Mouse (Mus musculus) retina, postnatal 7 days (tissue): ENCODE measurements at regions not wholly inside any gene's neighbourhood (a gene's known extent, or its start where the extent isn't known, plus 50 kb on each side); places are given as distances from the start of the nearest gene placed in this dataset.
A peak's percentile ranks its signal among the peaks of the same experiment; 100 is the strongest.

Source experiments
- DNase-seq: peaks from one replicate; pipeline ENCODE4 v3.0.0-alpha.2; 2012; ENCODE audit warnings: low read depth, low spot score

DNA sequence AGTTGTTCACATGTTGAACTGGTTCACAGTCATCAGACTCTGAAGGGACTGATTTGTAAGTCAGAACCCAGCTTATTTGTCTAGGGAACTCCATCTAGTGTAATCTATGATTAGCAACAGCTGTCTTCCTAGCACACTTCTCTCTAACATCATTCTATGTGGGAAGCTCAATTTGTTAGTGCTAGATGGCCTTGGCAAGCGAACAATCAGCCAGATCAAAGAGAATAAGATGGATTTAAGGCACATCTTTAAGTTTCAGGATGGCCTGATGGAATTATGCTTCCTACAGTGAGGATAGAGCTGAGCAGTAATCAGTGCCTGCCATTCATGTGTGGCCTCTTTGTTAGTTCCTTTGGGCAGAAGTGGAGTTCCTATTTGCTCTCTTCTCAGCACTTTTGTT lies 183.1 kb upstream of the Pdcd1 start:
- no peak for DNase-seq

DNA sequence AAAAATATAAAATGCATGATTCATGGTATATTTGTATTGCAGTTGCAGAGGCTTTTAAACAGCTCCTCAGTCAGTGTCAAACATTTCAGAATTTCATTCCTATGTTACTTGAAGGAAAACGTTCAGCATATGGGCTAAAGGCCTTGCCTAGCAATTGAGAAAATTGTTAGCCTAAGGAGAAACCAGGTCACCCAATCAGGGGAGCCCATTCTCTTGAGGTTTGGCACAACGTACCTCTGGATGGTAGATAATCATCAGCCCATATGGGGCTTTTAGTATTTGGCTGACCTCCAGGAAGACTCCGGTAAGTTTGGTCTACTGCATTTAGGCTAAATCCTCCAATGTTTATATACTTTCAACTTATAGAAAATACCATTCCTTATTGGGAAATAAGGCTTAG lies 168.7 kb upstream of the Pdcd1 start:
- no peak for DNase-seq

DNA sequence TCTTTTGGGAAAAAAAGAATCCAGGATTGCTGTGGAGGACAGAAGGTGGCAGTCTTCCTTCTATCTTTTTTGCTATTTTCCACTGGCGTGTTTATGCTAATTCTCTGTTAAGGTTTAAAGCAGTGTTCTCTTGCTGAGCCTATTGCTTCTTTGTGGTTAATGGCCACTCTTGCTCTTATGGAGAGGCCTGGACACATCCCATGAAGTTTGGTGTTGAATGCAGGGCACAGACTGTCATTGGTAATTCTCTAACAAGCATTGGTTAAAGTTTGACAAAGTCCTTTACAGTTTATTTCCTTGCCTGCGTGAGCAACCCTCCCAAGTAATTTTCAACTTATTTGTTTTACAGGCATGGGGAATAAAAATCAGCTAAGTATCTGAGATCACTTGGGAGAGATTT lies 165.1 kb upstream of the Pdcd1 start:
- no peak for DNase-seq

DNA sequence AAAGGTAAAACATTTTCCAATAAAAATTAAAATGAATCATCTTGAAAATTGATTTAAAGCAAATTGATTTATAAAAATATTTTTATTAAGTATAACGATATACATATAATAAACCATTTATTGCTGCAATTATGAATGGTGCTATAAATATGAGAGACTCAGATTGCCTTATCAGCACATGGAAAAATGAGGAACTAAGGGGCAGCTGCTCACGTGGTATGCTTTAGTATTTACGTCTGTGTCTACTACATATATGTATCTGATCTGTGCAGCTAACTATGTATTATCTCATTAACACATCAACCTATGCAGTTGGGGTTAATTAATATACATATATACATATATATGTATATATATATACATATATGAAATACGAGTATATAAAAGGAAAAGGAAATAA lies 156.6 kb upstream of the Pdcd1 start:
- DNase-seq = no peak

DNA sequence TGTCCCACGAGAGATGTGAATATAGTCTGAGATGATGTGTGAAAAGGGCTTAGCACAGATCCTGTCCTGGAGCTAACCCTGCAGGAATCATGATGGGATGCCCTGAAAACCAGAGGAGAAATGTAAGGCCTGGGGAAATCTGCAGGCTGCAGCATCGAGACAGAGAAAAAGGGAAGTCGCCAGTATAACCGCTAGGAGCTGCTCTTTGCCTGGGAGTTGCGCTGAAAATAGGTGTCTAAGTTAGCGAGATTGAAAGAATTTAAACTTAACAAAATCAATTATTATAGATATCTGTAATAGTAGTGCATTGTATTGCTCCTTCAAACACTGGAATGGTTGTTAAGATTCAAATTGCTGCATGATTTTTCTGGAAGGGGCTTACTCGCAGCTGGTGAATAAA lies 155.5 kb upstream of the Pdcd1 start:
- no peak for DNase-seq

DNA sequence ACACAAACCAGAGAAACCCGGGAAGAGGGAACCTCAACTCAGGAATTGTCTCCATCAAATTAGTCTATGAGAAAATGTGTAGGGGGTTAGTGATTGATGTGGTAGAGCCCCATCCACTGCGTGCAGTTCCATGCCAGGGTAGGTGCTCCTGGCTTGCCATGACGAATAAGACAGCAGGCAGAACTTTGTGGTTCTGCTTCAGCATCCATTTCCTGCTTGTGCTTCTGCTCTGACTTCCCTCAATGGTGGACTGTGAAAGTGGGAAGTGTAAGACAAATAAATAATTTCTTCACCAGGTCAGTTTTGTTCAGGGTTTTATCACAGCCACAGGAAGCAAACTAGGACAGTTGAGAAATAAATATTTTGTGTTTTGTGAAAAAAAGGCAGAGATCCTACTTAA lies 150.9 kb upstream of the Pdcd1 start:
- no peak for DNase-seq

DNA sequence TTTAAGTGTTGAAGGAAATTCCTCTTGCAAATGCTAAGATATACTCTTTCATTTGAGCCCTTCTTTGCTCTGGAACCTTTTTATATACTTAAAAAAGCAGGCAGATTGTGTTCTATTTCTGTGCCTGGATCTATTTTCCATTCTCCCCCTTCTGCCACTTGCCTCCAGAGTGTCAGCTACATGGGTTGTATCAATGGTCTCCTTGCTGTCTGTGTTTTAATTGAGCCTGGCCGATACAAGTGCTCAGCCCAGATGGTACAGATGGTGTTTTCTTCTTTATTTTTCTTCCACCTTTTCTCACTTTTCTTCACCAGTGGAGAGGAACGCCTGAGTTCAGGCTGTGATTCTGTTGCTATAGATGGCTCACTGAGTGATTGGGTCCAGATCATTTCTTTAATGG lies 131.5 kb upstream of the Pdcd1 start:
- no peak for DNase-seq

DNA sequence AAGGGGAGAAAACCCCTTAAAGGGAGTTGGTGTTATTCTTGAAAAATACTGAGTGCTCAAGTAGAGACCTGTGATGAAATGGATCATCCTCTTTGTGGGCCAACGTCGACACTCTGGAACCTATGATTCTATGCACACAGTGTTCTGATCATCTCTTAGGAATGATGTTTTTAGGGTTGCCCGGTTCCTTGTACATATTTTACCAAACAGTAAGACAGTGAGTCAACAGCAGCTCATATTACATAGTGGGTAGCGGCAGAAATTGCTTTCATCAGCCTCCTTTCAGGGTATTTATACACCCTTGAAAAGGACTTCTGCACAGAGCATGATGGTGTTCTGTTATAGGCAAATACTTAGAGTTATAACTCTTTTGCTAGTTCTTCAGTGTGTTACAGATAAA lies 97.6 kb upstream of the Pdcd1 start:
- no peak for DNase-seq

DNA sequence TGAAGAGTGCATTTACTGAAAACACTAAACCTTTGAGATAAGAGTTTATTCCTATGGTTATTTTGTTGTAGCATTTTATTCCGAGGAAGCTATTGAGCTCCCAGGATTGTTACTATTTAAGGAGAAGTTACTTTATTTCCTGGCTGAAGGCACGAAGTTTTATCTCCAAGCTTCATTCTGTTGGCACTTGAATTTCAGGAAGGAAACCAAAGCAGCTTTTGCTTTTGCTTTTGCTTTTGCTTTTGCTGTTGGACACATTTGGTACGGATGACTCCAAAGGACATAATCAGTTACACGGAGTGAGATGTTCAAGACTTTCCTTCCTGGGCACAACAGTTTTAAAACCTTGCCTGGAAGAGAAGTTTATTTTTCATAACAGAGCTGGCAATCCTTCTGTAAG lies 94.7 kb upstream of the Pdcd1 start:
- DNase-seq = no peak

DNA sequence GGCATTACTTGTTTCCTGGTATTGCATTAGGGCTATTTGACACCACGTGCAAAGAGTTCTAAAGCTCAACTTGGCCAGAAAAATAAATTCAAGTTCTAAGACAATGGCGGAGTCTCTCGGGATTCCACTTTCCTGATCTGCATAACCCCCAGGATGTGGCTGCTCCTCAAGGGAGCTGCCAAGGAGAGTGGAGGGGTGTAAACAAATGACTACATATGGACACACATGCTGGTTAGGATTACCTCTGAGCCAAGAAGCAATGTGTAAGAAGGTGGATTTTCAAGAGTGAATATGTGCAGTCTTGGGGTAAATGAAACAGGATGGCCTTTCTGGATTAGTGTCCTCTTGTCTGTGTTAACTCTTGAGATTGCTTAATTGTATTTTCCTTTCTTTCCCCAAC lies 88.2 kb upstream of the Pdcd1 start:
- DNase-seq = no peak

DNA sequence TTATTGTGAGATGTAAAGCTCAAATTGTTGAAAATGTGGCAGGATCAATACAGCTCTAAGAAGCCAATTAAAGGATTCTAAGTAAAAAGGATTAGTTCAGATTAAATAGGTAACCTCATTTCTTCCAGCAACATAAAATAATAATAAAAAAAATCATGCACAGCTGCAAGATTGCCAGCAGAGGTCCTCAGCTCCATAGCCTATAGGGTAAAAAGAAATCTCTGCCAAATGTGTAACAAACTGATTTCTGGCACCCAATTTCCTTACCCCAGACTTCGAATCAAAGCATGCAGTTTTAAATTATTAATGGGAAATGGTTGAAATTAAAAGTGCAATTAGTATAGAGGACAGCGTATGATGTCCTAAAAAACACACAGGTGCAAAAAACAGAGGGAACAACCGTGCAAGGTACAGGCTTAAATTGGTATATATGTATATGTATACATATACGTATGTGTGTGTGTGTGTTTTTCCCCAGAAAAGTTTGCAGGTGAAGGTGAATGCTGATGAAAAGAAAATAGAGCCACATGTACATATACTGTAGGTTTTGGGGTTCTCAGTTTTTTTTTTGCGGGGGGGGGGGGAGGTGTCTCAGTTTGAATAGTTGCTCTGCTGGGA lies 87.2 kb upstream of the Pdcd1 start:
- DNase-seq = peak; percentile 27

DNA sequence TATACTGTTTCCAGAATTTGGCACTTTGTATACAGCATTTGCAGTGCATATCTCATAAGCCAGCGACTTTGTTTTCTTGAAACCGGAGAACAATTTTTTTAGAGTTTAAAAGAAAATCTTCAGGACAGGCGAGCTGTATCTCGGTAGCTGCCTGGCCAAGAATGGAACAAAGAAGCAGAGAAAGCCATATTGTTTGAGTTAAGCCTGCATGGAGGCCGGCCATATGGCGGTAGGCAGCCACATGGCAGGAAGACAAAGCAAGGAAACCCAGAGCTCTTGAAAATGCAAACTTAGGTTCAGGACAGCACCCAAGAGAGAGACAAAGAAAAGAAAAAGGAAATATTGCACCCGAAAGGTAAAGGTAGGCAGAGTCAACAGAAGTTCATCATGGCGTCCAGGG lies 84.4 kb upstream of the Pdcd1 start:
- no peak for DNase-seq
